Mouse (Mus musculus) testis, adult 2 months (tissue): ENCODE measurements around the gene Prcc. TPM values are rescaled to one million over a fixed set of nuclear protein-coding genes. Genes with fewer than 3 reads are reported as not detected.
"Not testable (repeated sequence)": the region's sequence is repeated elsewhere in the genome, so short reads cannot be mapped to it uniquely, and the experiment has no call there.

Experiments used
- H3K27ac ChIP-seq: fragments of 200-500 bp; 2 replicates; pipeline ENCODE4 v1.5.1; 2012; ENCODE audit warnings: low read depth, low read length; ENCODE audit not compliant: control insufficient read depth, insufficient read depth
- H3K27me3 ChIP-seq: fragments of 200-500 bp; 2 replicates; pipeline ENCODE4 v1.6.1; 2012; ENCODE audit warnings: mild to moderate bottlenecking, low read length, moderate library complexity; ENCODE audit not compliant: control insufficient read depth, insufficient read depth
- H3K36me3 ChIP-seq: fragments of 200-500 bp; 2 replicates; pipeline ENCODE4 v1.6.1; 2012; ENCODE audit warnings: mild to moderate bottlenecking, low read length; ENCODE audit not compliant: control insufficient read depth, insufficient read depth
- H3K4me1 ChIP-seq: fragments of 200-500 bp; 2 replicates; pipeline ENCODE4 v1.6.1; 2012; ENCODE audit warnings: low read length; ENCODE audit not compliant: control insufficient read depth, insufficient read depth
- H3K4me3 ChIP-seq: fragments of 200-500 bp; 2 replicates; pipeline ENCODE4 v1.5.1; 2012; ENCODE audit warnings: low read depth, mild to moderate bottlenecking, low read length, moderate library complexity, mixed read lengths; ENCODE audit not compliant: control insufficient read depth
- CTCF ChIP-seq: fragments of 200-500 bp; IDR thresholded peaks from 2 replicates; pipeline ENCODE4 v1.5.1; 2012; ENCODE audit warnings: low read depth, mild to moderate bottlenecking, inconsistent platforms, low read length, moderate library complexity; ENCODE audit not compliant: control insufficient read depth, insufficient read depth, insufficient replicate concordance
- POLR2A ChIP-seq: fragments of 200-500 bp; IDR thresholded peaks from 2 replicates; pipeline ENCODE4 v1.6.1; 2012; ENCODE audit warnings: low read depth, mild to moderate bottlenecking, inconsistent platforms, low read length, moderate library complexity; ENCODE audit not compliant: control insufficient read depth
- polyA plus RNA-seq: library from polyadenylated mRNA; depleted of rRNA; stranded (reverse); fragments of >200 nt; gene quantifications from 2 replicates; pipeline ENCODE4 v1.2.3, GENCODE M21; 2012

The Prcc gene
- polyA plus RNA-seq, 1 experiment: 16.2 TPM

DNA sequence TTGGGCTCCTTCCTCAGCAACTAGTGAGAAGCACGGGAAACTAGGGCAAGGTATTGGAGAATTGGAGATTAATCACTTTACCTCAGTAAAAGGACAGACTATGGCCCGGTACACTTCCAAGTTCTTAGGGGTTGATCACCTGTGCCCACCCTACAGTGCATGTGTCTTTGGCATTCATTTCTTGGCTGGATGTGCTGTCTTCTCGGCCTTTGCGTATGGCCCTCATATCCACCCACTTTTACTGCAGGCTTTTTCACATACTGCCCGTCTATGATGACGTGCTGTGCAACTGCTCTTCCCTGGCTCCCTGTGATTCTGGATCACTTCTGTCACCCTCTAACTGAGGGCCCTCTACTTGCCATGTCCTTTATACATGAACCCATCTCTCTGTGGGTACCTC is 1.0 kb upstream of the Prcc start:
- no peaks in the 10 kb centered on the region for H3K36me3 ChIP-seq
- no peak overlapping the region for H3K27ac ChIP-seq
- no peak overlapping the region for H3K4me3 ChIP-seq
- H3K4me1 ChIP-seq: peaks cover 8% of the 10 kb centered on the region
- H3K27me3 ChIP-seq: no peaks in the 10 kb centered on the region
- no peak for TF ChIP-seq POLR2A
- no peak for TF ChIP-seq CTCF

- no peaks in the 10 kb centered on the region for H3K36me3 ChIP-seq
- TF ChIP-seq POLR2A (no peak), CTCF (no peak)
- peak overlapping the region; percentile 94 for H3K4me3 ChIP-seq
- H3K27me3 ChIP-seq: no peaks in the 10 kb centered on the region
- H3K4me1 ChIP-seq: peaks cover 8% of the 10 kb centered on the region
- H3K27ac ChIP-seq: no peak overlapping the region
These were observed 577 bp upstream of the Prcc start for GRCm38 (mm10) chr3:87886004-87886365.

DNA sequence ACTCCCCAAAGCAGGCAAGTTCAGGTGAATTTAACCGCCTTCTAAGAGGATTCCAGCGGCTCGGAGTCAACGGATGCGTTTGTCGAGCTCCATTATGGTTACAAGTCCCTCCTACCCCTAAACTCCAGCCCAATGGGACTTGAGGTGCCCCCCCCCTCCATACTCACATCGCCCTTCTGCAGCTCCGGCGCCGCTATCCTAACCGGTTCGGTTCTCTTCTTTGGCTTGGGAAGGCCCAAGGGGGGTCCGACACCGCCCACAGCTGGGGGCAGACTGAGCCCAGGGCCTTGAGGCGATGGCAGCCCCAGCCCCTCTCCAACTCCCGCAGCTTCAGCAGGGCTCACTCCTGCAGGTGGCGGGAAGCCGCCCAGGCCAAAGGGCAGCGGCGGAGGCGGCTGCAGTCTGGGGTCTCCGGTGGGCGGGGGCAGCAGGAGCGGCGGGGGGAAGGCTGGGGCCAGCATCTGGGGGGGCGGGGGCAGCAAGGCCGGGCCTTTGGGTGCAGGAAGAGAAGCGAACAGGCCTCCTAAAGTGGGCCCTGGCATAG is 628 bp downstream of the Prcc start:
- no peaks in the 10 kb centered on the region for H3K27me3 ChIP-seq
- TF ChIP-seq POLR2A: no peak; the same call in 1 of the 2 replicates
- no peak for TF ChIP-seq CTCF

GRCm38 (mm10) chr3:87884291-87884690 is 1.1 kb downstream of the Prcc start:
- TF ChIP-seq POLR2A (no peak), CTCF (no peak)
- Histone ChIP-seq H3K27me3 (no peaks in the 10 kb centered on the region), H3K27ac (peak overlapping the region; percentile 87), H3K4me3 (peak overlapping the region; percentile 94), H3K36me3 (peaks cover 2% of the 10 kb centered on the region; the same call in 1 of the 2 replicates), H3K4me1 (peaks cover 8% of the 10 kb centered on the region)

More for the DNA sequence above, 628 bp downstream of the Prcc start:
- Histone ChIP-seq H3K4me3 (peak overlapping the region; percentile 94), H3K4me1 (peaks cover 8% of the 10 kb centered on the region), H3K27ac (peak overlapping the region; percentile 87), H3K36me3 (peaks cover 2% of the 10 kb centered on the region; the same call in 1 of the 2 replicates)

- peaks cover 2% of the 10 kb centered on the region; the same call in 1 of the 2 replicates for H3K36me3 ChIP-seq
- H3K27ac ChIP-seq: no peak overlapping the region
- no peak for TF ChIP-seq CTCF
- no peak for TF ChIP-seq POLR2A
- H3K4me1 ChIP-seq: no peaks in the 10 kb centered on the region
- H3K27me3 ChIP-seq: no peaks in the 10 kb centered on the region
- H3K4me3 ChIP-seq: no peak overlapping the region
These were observed 7.7 kb downstream of the Prcc start for GRCm38 (mm10) chr3:87877730-87878129.

GRCm38 (mm10) chr3:87864111-87864510 is 21.3 kb downstream of the Prcc start:
- not testable (repeated sequence) for H3K36me3 ChIP-seq, H3K27ac ChIP-seq, H3K4me3 ChIP-seq, H3K27me3 ChIP-seq, H3K4me1 ChIP-seq

- Histone ChIP-seq H3K4me1 (no peaks in the 10 kb centered on the region), H3K36me3 (peaks cover 2% of the 10 kb centered on the region; the same call in 1 of the 2 replicates), H3K27me3 (no peaks in the 10 kb centered on the region), H3K27ac (no peak overlapping the region), H3K4me3 (no peak overlapping the region)
- TF ChIP-seq POLR2A (no peak), CTCF (peak; percentile 50; the same call in 1 of the 2 replicates)
These were observed 25.6 kb downstream of the Prcc start for GRCm38 (mm10) chr3:87859813-87860212.

DNA sequence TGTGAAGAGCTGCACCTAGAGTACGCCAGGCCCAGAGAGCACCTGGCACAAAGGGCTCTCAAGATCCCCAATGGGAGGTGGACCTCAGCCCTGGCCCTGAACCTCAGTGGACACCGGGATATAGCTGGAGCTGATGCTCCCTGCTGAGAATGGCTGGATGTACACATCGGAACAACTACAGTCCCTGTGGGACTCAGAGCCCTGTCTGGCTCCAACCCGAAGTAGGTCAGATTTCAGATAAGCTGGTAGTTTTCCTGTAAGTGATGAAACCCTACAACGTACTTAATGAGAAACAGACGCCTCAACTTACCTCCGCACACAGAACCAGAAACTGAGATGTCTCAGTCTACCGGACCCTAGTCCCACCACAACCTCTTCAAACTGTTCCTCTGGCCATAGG is 27.7 kb downstream of the Prcc start:
- H3K36me3 ChIP-seq: peaks cover 2% of the 10 kb centered on the region; the same call in 1 of the 2 replicates
- no peak overlapping the region for H3K27ac ChIP-seq
- H3K4me3 ChIP-seq: no peak overlapping the region
- TF ChIP-seq POLR2A (no peak), CTCF (no peak)
- no peaks in the 10 kb centered on the region for H3K27me3 ChIP-seq
- no peaks in the 10 kb centered on the region for H3K4me1 ChIP-seq
